Mouse (Mus musculus): Measurements from ENCODE around the gene Commd9. TPM values are rescaled to one million over a fixed set of nuclear protein-coding genes. Genes with fewer than 3 reads are reported as not detected.
A peak's percentile ranks its signal among the peaks of the same experiment; 100 is the strongest.

Commd9 gene
- polyA plus RNA-seq, 1 experiment from 2014 or later, result 83.3 TPM

- 76% methylated on average over 10 of the region's 10 CpGs for WGBS
- no peaks in the 10 kb centered on the region for H3K36me3 ChIP-seq (ENCODE audit: control insufficient read depth, insufficient read depth)
- H3K27me3 ChIP-seq (replicated peaks; ENCODE audit: control insufficient read depth, insufficient read depth, low read length), result no peaks in the 10 kb centered on the region
- no peaks in the 10 kb centered on the region for H3K9me3 ChIP-seq (ENCODE audit: control insufficient read depth)
- no peak for TF ChIP-seq CTCF (IDR thresholded peaks at IDR 0.05; ENCODE audit: low read depth)
- no peak overlapping the region for H3K4me3 ChIP-seq (ENCODE audit: low read depth, low read length)
- no peak overlapping the region for H3K27ac ChIP-seq (ENCODE audit: low read depth, low read length)
- no peak overlapping the region for H3K4me2 ChIP-seq (replicated peaks; ENCODE audit: low read depth)
- no peak overlapping the region for H3K9ac ChIP-seq (ENCODE audit: low read depth, low read length)
- ATAC-seq, result no peak
- H3K4me1 ChIP-seq (replicated peaks; ENCODE audit: control insufficient read depth, insufficient read depth, low read length), result no peaks in the 10 kb centered on the region
Observed at GRCm38 (mm10) chr2:101907386-101908022, 21.5 kb downstream of the Commd9 start.

GRCm38 (mm10) chr2:101908773-101909172 lies 22.7 kb downstream of the Commd9 start:
- H3K27me3 ChIP-seq (replicated peaks; ENCODE audit: control insufficient read depth, insufficient read depth, low read length), result no peaks in the 10 kb centered on the region
- H3K4me2 ChIP-seq (replicated peaks; ENCODE audit: low read depth), result no peak overlapping the region
- H3K4me1 ChIP-seq (replicated peaks; ENCODE audit: control insufficient read depth, insufficient read depth, low read length), result no peaks in the 10 kb centered on the region
- H3K27ac ChIP-seq (ENCODE audit: low read depth, low read length), result no peak overlapping the region
- no peak overlapping the region for H3K9ac ChIP-seq (ENCODE audit: low read depth, low read length)
- H3K4me3 ChIP-seq (ENCODE audit: low read depth, low read length), result no peak overlapping the region
- H3K9me3 ChIP-seq (ENCODE audit: control insufficient read depth), result no peaks in the 10 kb centered on the region
- no peak for TF ChIP-seq CTCF (IDR thresholded peaks at IDR 0.05; ENCODE audit: low read depth)
- no peak for ATAC-seq
- H3K36me3 ChIP-seq (ENCODE audit: control insufficient read depth, insufficient read depth), result no peaks in the 10 kb centered on the region
- 83% methylated on average over 13 of the region's 13 CpGs for WGBS

GRCm38 (mm10) chr2:101909326-101910080 lies 23.5 kb downstream of the Commd9 start:
- no peaks in the 10 kb centered on the region for H3K9me3 ChIP-seq (ENCODE audit: control insufficient read depth)
- H3K27me3 ChIP-seq (replicated peaks; ENCODE audit: control insufficient read depth, insufficient read depth, low read length), result no peaks in the 10 kb centered on the region
- H3K27ac ChIP-seq (ENCODE audit: low read depth, low read length), result no peak overlapping the region
- no peak overlapping the region for H3K4me3 ChIP-seq (ENCODE audit: low read depth, low read length)
- TF ChIP-seq CTCF (IDR thresholded peaks at IDR 0.05; ENCODE audit: low read depth), result no peak
- H3K4me1 ChIP-seq (replicated peaks; ENCODE audit: control insufficient read depth, insufficient read depth, low read length), result no peaks in the 10 kb centered on the region
- no peaks in the 10 kb centered on the region for H3K36me3 ChIP-seq (ENCODE audit: control insufficient read depth, insufficient read depth)
- ATAC-seq, result no peak
- no peak overlapping the region for H3K4me2 ChIP-seq (replicated peaks; ENCODE audit: low read depth)
- 94% methylated on average over 15 of the region's 15 CpGs for WGBS
- H3K9ac ChIP-seq (ENCODE audit: low read depth, low read length), result no peak overlapping the region

GRCm38 (mm10) chr2:101918518-101918917 lies 32.5 kb downstream of the Commd9 start:
- WGBS, result 85% methylated on average over 7 of the region's 7 CpGs
- Histone ChIP-seq H3K4me1 (replicated peaks; ENCODE audit: control insufficient read depth, insufficient read depth, low read length) (no peaks in the 10 kb centered on the region), H3K27me3 (replicated peaks; ENCODE audit: control insufficient read depth, insufficient read depth, low read length) (no peaks in the 10 kb centered on the region), H3K9ac (ENCODE audit: low read depth, low read length) (no peak overlapping the region), H3K36me3 (ENCODE audit: control insufficient read depth, insufficient read depth) (no peaks in the 10 kb centered on the region), H3K27ac (ENCODE audit: low read depth, low read length) (no peak overlapping the region), H3K4me2 (replicated peaks; ENCODE audit: low read depth) (no peak overlapping the region), H3K9me3 (ENCODE audit: control insufficient read depth) (no peaks in the 10 kb centered on the region), H3K4me3 (ENCODE audit: low read depth, low read length) (no peak overlapping the region)
- TF ChIP-seq CTCF (IDR thresholded peaks at IDR 0.05; ENCODE audit: low read depth), result no peak
- no peak for ATAC-seq

DNA sequence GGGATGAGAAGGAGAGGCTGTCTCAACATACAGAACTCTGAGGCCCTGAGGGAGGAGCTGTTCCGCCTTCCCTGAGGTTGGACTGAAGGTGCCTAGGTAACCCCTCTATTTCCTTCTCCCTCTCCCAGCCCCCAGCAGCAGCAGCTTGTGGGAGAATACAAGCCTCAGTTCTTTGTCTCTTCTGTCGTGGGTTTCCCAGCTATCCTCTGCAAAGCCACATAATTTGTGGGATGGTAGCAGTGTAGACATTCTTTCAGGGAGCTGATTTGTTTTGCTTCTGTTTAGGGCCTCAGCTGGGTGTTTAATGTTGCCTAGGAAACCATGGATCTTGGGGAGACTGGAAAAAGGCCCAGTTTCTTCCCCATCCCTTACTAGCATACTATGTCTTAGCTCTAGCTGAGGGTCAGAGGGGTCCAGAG lies 34.1 kb downstream of the Commd9 start:
- Histone ChIP-seq H3K27me3 (replicated peaks; ENCODE audit: control insufficient read depth, insufficient read depth, low read length) (no peaks in the 10 kb centered on the region), H3K9me3 (ENCODE audit: control insufficient read depth) (no peaks in the 10 kb centered on the region), H3K27ac (ENCODE audit: low read depth, low read length) (no peak overlapping the region), H3K36me3 (ENCODE audit: control insufficient read depth, insufficient read depth) (no peaks in the 10 kb centered on the region), H3K4me1 (replicated peaks; ENCODE audit: control insufficient read depth, insufficient read depth, low read length) (no peaks in the 10 kb centered on the region), H3K4me3 (ENCODE audit: low read depth, low read length) (no peak overlapping the region), H3K9ac (ENCODE audit: low read depth, low read length) (no peak overlapping the region), H3K4me2 (replicated peaks; ENCODE audit: low read depth) (no peak overlapping the region)
- peak; percentile 30 for TF ChIP-seq CTCF (IDR thresholded peaks at IDR 0.05; ENCODE audit: low read depth)
- no peak for ATAC-seq
- WGBS, result 52% methylated on average over 2 of the region's 2 CpGs

DNA sequence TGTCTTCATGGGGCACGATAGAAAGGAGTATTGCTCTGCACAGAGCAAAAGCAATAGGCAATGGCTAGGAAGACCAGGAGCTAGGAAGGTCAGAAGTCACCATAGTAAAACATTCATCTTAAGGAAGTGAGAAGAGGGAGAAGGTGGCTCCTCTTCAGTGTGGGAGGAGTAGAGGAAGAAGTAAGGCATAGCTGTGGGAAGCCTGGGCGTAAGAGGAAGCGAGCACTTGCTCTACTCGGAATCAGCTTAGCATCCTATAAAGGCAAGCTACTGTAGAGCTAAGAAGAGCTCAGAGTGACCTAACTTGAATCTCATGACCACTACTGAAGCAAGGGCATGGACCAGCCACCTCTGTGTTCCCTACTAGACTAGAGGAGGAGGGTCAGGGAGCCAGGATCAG lies 36.3 kb downstream of the Commd9 start:
- H3K4me1 ChIP-seq (replicated peaks; ENCODE audit: control insufficient read depth, insufficient read depth, low read length), result no peaks in the 10 kb centered on the region
- H3K4me2 ChIP-seq (replicated peaks; ENCODE audit: low read depth), result no peak overlapping the region
- no peak overlapping the region for H3K4me3 ChIP-seq (ENCODE audit: low read depth, low read length)
- no peak for TF ChIP-seq CTCF (IDR thresholded peaks at IDR 0.05; ENCODE audit: low read depth)
- no peak for ATAC-seq
- H3K36me3 ChIP-seq (ENCODE audit: control insufficient read depth, insufficient read depth), result no peaks in the 10 kb centered on the region
- 82% methylated on average over 4 of the region's 4 CpGs for WGBS
- no peak overlapping the region for H3K9ac ChIP-seq (ENCODE audit: low read depth, low read length)
- H3K27ac ChIP-seq (ENCODE audit: low read depth, low read length), result no peak overlapping the region
- no peaks in the 10 kb centered on the region for H3K9me3 ChIP-seq (ENCODE audit: control insufficient read depth)
- no peaks in the 10 kb centered on the region for H3K27me3 ChIP-seq (replicated peaks; ENCODE audit: control insufficient read depth, insufficient read depth, low read length)
